Mouse (Mus musculus) heart, postnatal 0 days (tissue): Measurements from ENCODE around the gene Zswim8. TPM values are rescaled to one million over a fixed set of nuclear protein-coding genes. Genes with fewer than 3 reads are reported as not detected.

Experiments
- ATAC-seq: fragments of 200-750 bp; cut with Nextera tagmentation; 2 replicates; pipeline ENCODE4 v1.8.0; 2017; ENCODE audit warnings: low read depth, moderate number of reproducible peaks, moderate library complexity; ENCODE audit not compliant: insufficient read depth
- DNase-seq: peaks from one replicate; pipeline ENCODE4 v3.0.0-alpha.2; 2016; ENCODE audit warnings: low spot score
- H3K27ac ChIP-seq: fragments of 300-500 bp; sonication (generic); 2 replicates; pipeline ENCODE4 v1.5.1; 2014; ENCODE audit warnings: low read depth, mild to moderate bottlenecking
- H3K27me3 ChIP-seq: fragments of 300-500 bp; sonication (generic); 2 replicates; pipeline ENCODE4 v1.6.1; 2014; ENCODE audit warnings: low read length, mixed read lengths; ENCODE audit not compliant: control insufficient read depth, insufficient read depth
- H3K36me3 ChIP-seq: fragments of 300-500 bp; sonication (generic); replicated peaks from 2 replicates; pipeline ENCODE4 v1.6.1; 2014; ENCODE audit warnings: low read length, mixed read lengths; ENCODE audit not compliant: control insufficient read depth, insufficient read depth
- H3K4me1 ChIP-seq: fragments of 300-500 bp; sonication (generic); 2 replicates; pipeline ENCODE4 v1.6.1; 2014; ENCODE audit warnings: antibody characterized with exemption; ENCODE audit not compliant: control insufficient read depth, insufficient read depth
- H3K4me2 ChIP-seq: fragments of 300-500 bp; sonication (generic); 2 replicates; pipeline ENCODE4 v1.6.1; 2014; ENCODE audit warnings: low read depth, mild to moderate bottlenecking, low read length, moderate library complexity
- H3K4me3 ChIP-seq: fragments of 300-500 bp; sonication (generic); 2 replicates; pipeline ENCODE4 v1.5.1; 2014; ENCODE audit warnings: low read depth, low read length
- H3K9ac ChIP-seq: fragments of 300-500 bp; sonication (generic); replicated peaks from 2 replicates; pipeline ENCODE4 v1.6.1; 2014; ENCODE audit warnings: low read depth, low read length, mixed read lengths
- H3K9me3 ChIP-seq: fragments of 300-500 bp; sonication (generic); replicated peaks from 2 replicates; pipeline ENCODE4 v1.6.1; 2016; ENCODE audit warnings: low read length; ENCODE audit not compliant: control insufficient read depth
- CTCF ChIP-seq: IDR thresholded peaks from 2 replicates; pipeline ENCODE4 v1.5.1; 2016; ENCODE audit warnings: antibody characterized with exemption, control low read depth, low read depth
- EP300 ChIP-seq: IDR thresholded peaks from 2 replicates; pipeline ENCODE4 v1.6.1; 2016; ENCODE audit warnings: antibody characterized with exemption, low read depth
- WGBS: fragments of 180-500 bp; shearing (Covaris S2); extraction: QIAGEN DNeasy Blood & Tissue Kit; methylation state at CpG from one replicate; pipeline ENCODE4 v1.1.7; 2014; 5-methylcytosine and 5-hydroxymethylcytosine counted together
- polyA plus RNA-seq: library from polyadenylated mRNA; unstranded; fragments of >200 nt; fragmentation: Nextera tagmentation; extraction: Ambion mirVana; gene quantifications from 2 replicates; pipeline ENCODE4 v1.2.1, GENCODE M21; 2015
- total RNA-seq: library from RNA; depleted of rRNA; stranded (reverse); fragments of >200 nt; gene quantifications from 2 replicates; pipeline ENCODE4 v1.2.3, GENCODE M21; 2014; ENCODE audit warnings: low replicate concordance

Zswim8 gene
- total and polyA plus RNA-seq, 2 experiments from 2014 or later, result 14.2 to 78.8 TPM

DNA sequence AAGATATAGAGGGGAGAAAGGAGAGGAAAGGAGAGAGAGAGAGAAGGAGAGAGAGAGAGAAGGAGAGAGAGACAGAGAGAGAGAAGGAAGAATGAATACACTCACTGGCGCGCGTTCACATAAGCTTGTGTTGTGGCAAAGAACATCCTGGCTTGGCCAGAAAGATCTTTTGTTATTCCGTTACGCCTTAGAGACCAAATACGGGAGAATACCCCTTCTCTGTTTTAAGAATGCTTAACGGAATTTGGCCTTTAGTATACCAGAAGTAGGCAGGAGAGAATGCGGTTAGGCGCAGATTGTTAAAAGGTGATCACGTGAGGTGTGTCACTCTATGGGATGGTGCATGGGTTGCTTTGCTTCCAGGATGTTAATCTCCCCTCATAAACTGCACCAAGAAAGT lies 887 bp downstream of the Zswim8 start:
- Histone ChIP-seq H3K9me3 (no peaks in the 10 kb centered on the region), H3K36me3 (peaks cover 48% of the 10 kb centered on the region), H3K4me2 (peak overlapping the region; percentile 71), H3K4me3 (peak overlapping the region; percentile 74), H3K9ac (peak overlapping the region; percentile 91), H3K27me3 (no peaks in the 10 kb centered on the region), H3K27ac (peak overlapping the region; percentile 84), H3K4me1 (peaks cover 12% of the 10 kb centered on the region)
- no peak for DNase-seq
- no peak for ATAC-seq
- WGBS, result 5% methylated on average over 10 of the region's 10 CpGs
- TF ChIP-seq CTCF, result no peak
- no peak for TF ChIP-seq EP300

DNA sequence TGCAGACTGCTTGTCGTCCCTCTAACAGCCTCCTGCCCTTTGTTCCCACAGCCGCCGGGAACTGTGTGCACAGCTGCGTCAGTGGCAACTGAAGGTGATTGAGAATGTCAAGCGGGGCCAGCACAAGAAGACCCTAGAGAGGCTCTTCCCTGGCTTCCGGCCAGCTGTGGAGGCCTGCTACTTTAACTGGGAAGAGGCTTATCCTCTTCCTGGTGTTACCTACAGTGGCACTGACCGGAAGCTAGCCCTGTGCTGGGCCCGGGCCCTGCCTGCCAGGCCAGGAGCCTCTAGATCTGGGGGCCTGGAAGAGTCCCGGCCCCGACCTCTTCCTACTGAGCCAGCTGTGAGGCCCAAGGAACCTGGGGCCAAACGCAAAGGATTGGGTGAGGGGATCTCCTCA lies 6.5 kb downstream of the Zswim8 start:
- Histone ChIP-seq H3K4me2 (no peak overlapping the region), H3K9ac (peak overlapping the region; percentile 47; the same call in 1 of the 2 replicates), H3K4me3 (no peak overlapping the region), H3K9me3 (no peaks in the 10 kb centered on the region), H3K4me1 (peaks cover 5% of the 10 kb centered on the region), H3K27me3 (no peaks in the 10 kb centered on the region), H3K36me3 (peaks cover 89% of the 10 kb centered on the region), H3K27ac (peak overlapping the region; percentile 73)
- 24% methylated on average over 11 of the region's 11 CpGs for WGBS
- ATAC-seq (peak; percentile 76), DNase-seq (peak; percentile 59)
- TF ChIP-seq EP300 (no peak), CTCF (no peak)

DNA sequence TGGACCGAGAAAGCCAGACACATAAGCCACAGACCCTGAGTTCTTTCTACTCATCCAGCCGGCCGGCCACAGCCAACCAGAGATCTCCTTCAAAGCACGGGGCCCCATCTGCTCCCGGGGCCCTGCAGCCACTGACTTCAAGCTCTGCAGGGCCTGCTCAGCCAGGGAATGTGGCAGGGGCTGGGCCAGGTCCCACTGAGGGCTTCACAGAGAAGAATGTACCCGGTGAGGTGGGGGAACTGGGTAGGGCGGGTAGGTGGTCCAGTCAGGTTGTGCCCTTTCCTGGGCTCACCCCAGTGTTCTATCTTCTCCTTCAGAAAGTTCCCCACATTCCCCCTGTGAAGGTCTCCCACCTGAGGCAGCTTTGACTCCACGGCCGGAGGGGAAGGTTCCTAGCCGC lies 11.1 kb downstream of the Zswim8 start:
- 84% methylated on average over 10 of the region's 10 CpGs for WGBS
- Histone ChIP-seq H3K4me1 (no peaks in the 10 kb centered on the region), H3K4me2 (no peak overlapping the region), H3K36me3 (peaks cover 99% of the 10 kb centered on the region), H3K9ac (no peak overlapping the region), H3K27ac (no peak overlapping the region), H3K27me3 (no peaks in the 10 kb centered on the region), H3K4me3 (no peak overlapping the region), H3K9me3 (no peaks in the 10 kb centered on the region)
- no peak for ATAC-seq
- no peak for DNase-seq
- TF ChIP-seq CTCF, result no peak

DNA sequence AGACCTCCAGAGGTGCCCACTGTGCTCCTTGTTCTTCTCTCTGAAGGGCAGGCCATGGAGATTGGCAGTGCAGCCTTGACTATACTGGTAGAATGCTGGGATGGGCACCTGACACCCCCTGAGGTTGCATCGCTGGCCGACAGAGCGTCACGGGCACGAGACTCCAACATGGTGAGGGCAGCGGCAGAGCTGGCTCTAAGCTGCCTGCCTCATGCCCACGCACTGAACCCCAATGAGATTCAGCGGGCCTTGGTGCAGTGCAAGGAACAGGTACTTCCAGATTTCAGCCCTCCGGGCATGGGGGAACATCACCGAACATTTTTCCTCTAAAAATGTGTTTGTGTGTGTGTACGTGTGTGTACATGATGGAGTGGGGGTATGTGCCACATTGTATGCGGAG lies 12.4 kb downstream of the Zswim8 start:
- Histone ChIP-seq H3K27me3 (no peaks in the 10 kb centered on the region), H3K36me3 (peaks cover 98% of the 10 kb centered on the region), H3K4me1 (no peaks in the 10 kb centered on the region), H3K9ac (no peak overlapping the region), H3K9me3 (no peaks in the 10 kb centered on the region), H3K27ac (no peak overlapping the region), H3K4me2 (no peak overlapping the region), H3K4me3 (no peak overlapping the region)
- no peak for DNase-seq
- TF ChIP-seq EP300 (no peak), CTCF (no peak)
- WGBS, result 91% methylated on average over 12 of the region's 12 CpGs
- ATAC-seq, result no peak

DNA sequence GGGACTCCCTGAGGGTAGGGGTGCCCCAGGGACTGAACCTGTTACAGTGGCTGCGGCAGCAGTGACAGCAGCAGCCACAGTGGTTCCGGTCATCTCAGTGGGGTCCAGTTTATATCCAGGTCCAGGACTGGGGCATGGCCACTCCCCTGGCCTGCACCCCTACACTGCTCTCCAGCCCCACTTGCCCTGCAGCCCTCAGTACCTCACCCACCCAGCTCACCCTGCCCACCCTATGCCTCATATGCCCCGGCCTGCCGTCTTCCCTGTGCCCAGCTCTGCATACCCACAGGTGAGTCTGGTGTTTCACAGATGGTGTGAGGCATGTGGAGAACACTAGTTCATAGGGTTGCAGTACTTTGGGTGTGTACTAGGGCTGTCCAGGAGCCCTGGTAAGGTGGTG lies 14.0 kb downstream of the Zswim8 start:
- Histone ChIP-seq H3K9ac (no peak overlapping the region), H3K4me3 (no peak overlapping the region), H3K27ac (no peak overlapping the region), H3K4me2 (no peak overlapping the region), H3K27me3 (no peaks in the 10 kb centered on the region), H3K9me3 (no peaks in the 10 kb centered on the region), H3K36me3 (peaks cover 98% of the 10 kb centered on the region), H3K4me1 (0 out of 2 replicates have a peak, but pooled peaks cover 6% of the 10 kb centered on the region)
- no peak for DNase-seq
- ATAC-seq, result no peak
- WGBS, result 80% methylated on average over 4 of the region's 4 CpGs
- TF ChIP-seq EP300 (no peak), CTCF (no peak)

DNA sequence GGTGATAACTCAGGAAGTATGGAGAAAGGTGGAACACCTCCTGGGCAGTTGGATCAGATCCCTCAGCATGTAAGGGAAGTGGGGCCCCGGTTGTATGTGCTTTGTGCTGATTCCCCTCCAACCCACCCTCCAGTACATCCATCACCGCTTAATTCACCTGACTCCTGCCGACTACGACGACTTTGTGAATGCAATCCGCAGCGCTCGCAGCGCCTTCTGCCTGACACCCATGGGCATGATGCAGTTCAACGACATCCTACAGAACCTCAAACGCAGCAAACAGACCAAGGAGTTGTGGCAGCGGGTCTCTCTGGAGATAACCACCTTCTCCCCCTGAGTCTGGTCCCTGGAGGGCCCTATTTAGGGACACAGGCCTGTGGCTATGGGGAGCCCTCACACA lies 15.7 kb downstream of the Zswim8 start:
- no peak for ATAC-seq
- TF ChIP-seq CTCF (no peak), EP300 (no peak)
- Histone ChIP-seq H3K9ac (no peak overlapping the region), H3K27me3 (no peaks in the 10 kb centered on the region), H3K27ac (no peak overlapping the region), H3K9me3 (no peaks in the 10 kb centered on the region), H3K36me3 (peaks cover 98% of the 10 kb centered on the region), H3K4me3 (no peak overlapping the region), H3K4me1 (0 out of 2 replicates have a peak, but pooled peaks cover 6% of the 10 kb centered on the region), H3K4me2 (no peak overlapping the region)
- WGBS, result 84% methylated on average over 12 of the region's 12 CpGs
- DNase-seq, result no peak
